Mouse (Mus musculus) myocyte (in vitro differentiated cells): ENCODE measurements around the gene Crybb3.

Source experiments
- MAX ChIP-seq: IDR thresholded peaks from one replicate; pipeline ENCODE4 v1.6.1; 2011; ENCODE audit warnings: low read depth, mild to moderate bottlenecking, control low read depth
- MYOG ChIP-seq, 3 experiments: IDR thresholded peaks; one replicate each; pipeline ENCODE4 v1.6.1; 2011; ENCODE audit warnings: control low read depth in 2 of 3, low read depth in 2 of 3, mild to moderate bottlenecking in 2 of 3; ENCODE audit not compliant: insufficient read length in 2 of 3, control insufficient read depth in 1 of 3, insufficient read depth in 1 of 3
- POLR2A ChIP-seq: IDR thresholded peaks from one replicate; pipeline ENCODE4 v1.6.1; 2011; ENCODE audit warnings: low read depth, mild to moderate bottlenecking, control low read depth, moderate library complexity; ENCODE audit not compliant: insufficient read length

GRCm38 (mm10) chr5:113107709-113108108 lies 26.3 kb upstream of the Crybb3 start:
- TF ChIP-seq MAX, result no peak
- no peak for TF ChIP-seq POLR2A
- TF ChIP-seq MYOG (IDR thresholded peaks at IDR 0.05; ENCODE audit: control insufficient read depth in 1 of 3, insufficient read depth in 1 of 3, insufficient read length in 2 of 3, low read depth in 2 of 3), result no peak
